Mouse (Mus musculus) central nervous system, embryonic 14 days (tissue): ENCODE measurements around the gene Ubxn1. TPM values are rescaled to one million over a fixed set of nuclear protein-coding genes. Genes with fewer than 3 reads are reported as not detected.

Experiments
- polyA plus RNA-seq: library from polyadenylated mRNA; depleted of rRNA; stranded (reverse); fragments of >200 nt; gene quantifications from 2 replicates; pipeline ENCODE4 v1.2.3, GENCODE M21; 2012; rRNA removed

Ubxn1 gene
- 136 and 140 TPM in 2 replicates for polyA plus RNA-seq

GRCm38 (mm10) chr19:8871267-8872186, at the start of gene Ubxn1:
Gene Ubxn1, plus strand, starts transcription at chr19:8871496.

GRCm38 (mm10) chr19:8829660-8830059, 41.6 kb upstream of the Ubxn1 start, which contains the start of gene AC129217.1:
Gene AC129217.1, plus strand, starts transcription at chr19:8829773.

DNA sequence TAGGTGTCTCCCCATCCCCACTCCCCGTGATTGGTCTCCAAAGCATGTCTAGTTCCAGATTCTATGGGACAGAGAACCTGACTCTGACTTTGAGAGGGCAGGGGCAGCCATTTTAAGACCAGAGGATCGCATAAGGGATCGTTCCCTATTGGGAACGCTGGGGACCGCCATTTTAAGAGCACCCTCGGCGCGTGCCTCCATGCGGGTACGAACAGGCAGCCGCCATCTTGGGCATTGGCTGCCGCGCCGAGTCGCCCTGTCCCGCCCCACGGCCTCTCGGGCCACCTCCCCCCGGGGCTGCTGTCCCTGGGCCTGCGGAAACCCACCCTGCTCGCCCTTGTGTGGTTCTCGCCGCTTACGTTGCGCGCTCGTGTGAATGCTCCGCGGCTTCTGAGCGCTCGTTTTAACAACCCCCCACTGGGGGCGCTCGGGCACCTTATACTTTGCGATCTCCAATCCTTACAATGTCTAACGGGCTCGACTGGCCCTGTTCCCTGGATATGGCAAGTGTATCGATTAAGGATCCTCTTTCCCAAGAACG, 34.0 kb upstream of the Ubxn1 start, which contains the start of gene Bscl2:
TSS of gene Bscl2 (plus strand) at position 217 of the 541 bp plus-strand sequence.

GRCm38 (mm10) chr19:8839103-8839907, 32.0 kb upstream of the Ubxn1 start, which contains the start of gene Gng3:
Gene Gng3, minus strand, starts transcription at chr19:8839194.

GRCm38 (mm10) chr19:8850402-8850901, 20.8 kb upstream of the Ubxn1 start, which contains the start of gene Lrrn4cl:
Gene Lrrn4cl, plus strand, starts transcription at chr19:8850768.

GRCm38 (mm10) chr19:8880311-8881033, 9.2 kb downstream of the Ubxn1 start, which contains the start of gene Uqcc3:
Gene Uqcc3, minus strand, starts transcription at chr19:8880923.

GRCm38 (mm10) chr19:8883616-8884015, 12.3 kb downstream of the Ubxn1 start, which contains the start of the genes Lbhd1 and Gm49403:
Gene Lbhd1, plus strand, starts transcription at chr19:8883732.
Gene Gm49403, plus strand, starts transcription at chr19:8883930.

GRCm38 (mm10) chr19:8888511-8889385, 17.5 kb downstream of the Ubxn1 start, which contains the start of the genes 1810009A15Rik and Gm49416:
Gene 1810009A15Rik, plus strand, starts transcription at chr19:8888853.
Gene Gm49416, plus strand, starts transcription at chr19:8888926.

GRCm38 (mm10) chr19:8892829-8893766, 21.8 kb downstream of the Ubxn1 start, which contains the start of gene Ints5:
Gene Ints5, plus strand, starts transcription at chr19:8893005.

GRCm38 (mm10) chr19:8897865-8898495, 26.7 kb downstream of the Ubxn1 start, which contains the start of gene Ganab:
Gene Ganab, plus strand, starts transcription at chr19:8898071.

DNA sequence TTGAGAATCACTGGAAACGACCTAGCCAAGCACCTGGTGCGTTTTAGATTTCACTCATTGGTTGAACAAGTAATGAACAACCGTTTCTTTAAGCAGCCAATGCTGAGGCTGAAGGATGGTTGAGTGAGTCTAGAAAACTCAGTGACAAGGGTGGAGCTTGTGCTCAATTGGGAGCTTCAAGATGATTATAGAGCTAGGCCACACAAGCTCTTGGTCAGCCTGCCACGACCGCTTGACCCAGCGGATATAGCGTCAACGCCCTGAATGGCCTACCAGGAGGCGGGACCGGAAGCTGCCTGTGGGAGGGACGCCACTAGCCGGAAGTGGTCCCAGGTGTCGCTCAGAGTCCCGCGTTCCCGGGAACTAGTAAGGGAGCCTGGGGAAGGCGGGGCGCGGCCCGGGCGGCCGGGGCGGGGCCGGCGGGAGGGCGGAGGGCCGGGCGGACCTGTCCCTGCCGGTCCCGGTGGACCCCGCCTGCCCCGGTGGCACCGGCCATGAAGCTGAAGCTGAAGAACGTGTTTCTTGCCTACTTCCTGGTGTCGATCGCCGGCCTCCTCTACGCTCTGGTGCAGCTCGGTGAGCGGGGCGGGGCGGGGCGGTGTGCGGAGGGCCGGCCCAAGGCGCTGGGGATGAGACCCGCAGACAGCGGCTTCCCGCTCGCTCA, 48.9 kb downstream of the Ubxn1 start, which contains the start of gene B3gat3:
TSS of gene B3gat3 (plus strand) at position 302 of the 664 bp plus-strand sequence.

Other genes starting within 250 kb of the Ubxn1 start
- 1.2 and 1.8 TPM in 2 replicates for gene Chrm1, start 207.7 kb upstream of the Ubxn1 start, polyA plus RNA-seq
- gene Slc3a2, start 148.1 kb upstream of the Ubxn1 start, polyA plus RNA-seq = 139 and 144 TPM in 2 replicates
- 63.8 and 65.5 TPM in 2 replicates for gene Wdr74, start 135.7 kb upstream of the Ubxn1 start, polyA plus RNA-seq
- gene 1700092M07Rik, start 130.8 kb upstream of the Ubxn1 start, polyA plus RNA-seq = 2.2 and 3.8 TPM in 2 replicates
- gene Stx5a, start 130.1 kb upstream of the Ubxn1 start, polyA plus RNA-seq = 128 and 133 TPM in 2 replicates
- 237 and 239 TPM in 2 replicates for gene Nxf1, start 114.4 kb upstream of the Ubxn1 start, polyA plus RNA-seq
- gene Tmem223, start 100.5 kb upstream of the Ubxn1 start, polyA plus RNA-seq = 238 and 255 TPM in 2 replicates
- gene Tmem179b, start 97.0 kb upstream of the Ubxn1 start, polyA plus RNA-seq = 27.4 and 32.0 TPM in 2 replicates
- 26.2 TPM in 2 replicates for gene Taf6l, start 85.1 kb upstream of the Ubxn1 start, polyA plus RNA-seq
- gene Polr2g, start 72.9 kb upstream of the Ubxn1 start, polyA plus RNA-seq = 141 and 149 TPM in 2 replicates
- gene Zbtb3, start 68.9 kb upstream of the Ubxn1 start, polyA plus RNA-seq = 5.2 and 5.8 TPM in 2 replicates
- gene Ttc9c, start 52.2 kb upstream of the Ubxn1 start, polyA plus RNA-seq = 50.1 and 61.9 TPM in 2 replicates
- gene Hnrnpul2, start 51.5 kb upstream of the Ubxn1 start, polyA plus RNA-seq = 92.1 and 94.3 TPM in 2 replicates
- 0.57 and 1.3 TPM in 2 replicates for gene AC129217.1, start 41.7 kb upstream of the Ubxn1 start, polyA plus RNA-seq
- gene Bscl2, start 34.0 kb upstream of the Ubxn1 start, polyA plus RNA-seq = 78.4 and 83.2 TPM in 2 replicates
- gene Gng3, start 32.3 kb upstream of the Ubxn1 start, polyA plus RNA-seq = 190 TPM in 2 replicates
- 0.85 and 0.94 TPM in 2 replicates for gene Lrrn4cl, start 20.7 kb upstream of the Ubxn1 start, polyA plus RNA-seq
- gene Uqcc3, start 9.4 kb downstream of the Ubxn1 start, polyA plus RNA-seq = 51.3 and 57.6 TPM in 2 replicates
- 4.9 and 6.7 TPM in 2 replicates for gene Lbhd1, start 12.2 kb downstream of the Ubxn1 start, polyA plus RNA-seq
- not detected in 2 replicates for gene Gm49403, start 12.4 kb downstream of the Ubxn1 start, polyA plus RNA-seq
- gene 1810009A15Rik, start 17.4 kb downstream of the Ubxn1 start, polyA plus RNA-seq = 67.3 and 81.7 TPM in 2 replicates
- gene Gm49416, start 17.4 kb downstream of the Ubxn1 start, polyA plus RNA-seq = 0.18 and 1.1 TPM in 2 replicates
- 28.9 and 29.0 TPM in 2 replicates for gene Ints5, start 21.5 kb downstream of the Ubxn1 start, polyA plus RNA-seq
- gene Ganab, start 26.6 kb downstream of the Ubxn1 start, polyA plus RNA-seq = 157 and 161 TPM in 2 replicates
- 146 and 151 TPM in 2 replicates for gene B3gat3, start 48.9 kb downstream of the Ubxn1 start, polyA plus RNA-seq
- 2.0 and 3.3 TPM in 2 replicates for gene Rom1, start 57.9 kb downstream of the Ubxn1 start, polyA plus RNA-seq
- gene Eml3, start 58.1 kb downstream of the Ubxn1 start, polyA plus RNA-seq = 18.3 and 26.1 TPM in 2 replicates
- gene Mta2, start 70.4 kb downstream of the Ubxn1 start, polyA plus RNA-seq = 62.2 and 65.0 TPM in 2 replicates
- 26.1 and 29.3 TPM in 2 replicates for gene Tut1, start 82.4 kb downstream of the Ubxn1 start, polyA plus RNA-seq
- gene Eef1g, start 95.5 kb downstream of the Ubxn1 start, polyA plus RNA-seq = 429 and 446 TPM in 2 replicates
- gene Ahnak, start 117.8 kb downstream of the Ubxn1 start, polyA plus RNA-seq = 3.8 and 8.4 TPM in 2 replicates
- gene Scgb1a1, start 216.5 kb downstream of the Ubxn1 start, polyA plus RNA-seq = not detected in 2 replicates